Mouse (Mus musculus) MEL (cell line): ENCODE results near the gene Rnf103.

Experiments
- CHD2 ChIP-seq: IDR thresholded peaks from 2 replicates; pipeline ENCODE4 v1.6.1; 2011; ENCODE audit warnings: low read length, improper control_type of control experiment
- CTCF ChIP-seq, 3 experiments: IDR thresholded peaks in 2 of 3; conservative IDR thresholded peaks in 1 of 3; 2 replicates each; pipeline ENCODE4 v1.5.1; 2011 to 2012; ENCODE audit warnings: low read length in 3 of 3, low read depth in 2 of 3, mild to moderate bottlenecking in 2 of 3, improper control_type of control experiment in 1 of 3, inconsistent platforms in 1 of 3, mixed read lengths in 1 of 3, moderate library complexity in 1 of 3; ENCODE audit not compliant: control insufficient read depth in 1 of 3, insufficient read depth in 1 of 3, poor library complexity in 1 of 3, severe bottlenecking in 1 of 3
- EP300 ChIP-seq, 2 experiments: IDR thresholded peaks; 2 replicates each; pipeline ENCODE4 v1.6.1; 2011; ENCODE audit warnings: improper control_type of control experiment in 2 of 2, low read length in 2 of 2, low read depth in 1 of 2, mild to moderate bottlenecking in 1 of 2
- HCFC1 ChIP-seq: IDR thresholded peaks from 2 replicates; pipeline ENCODE4 v1.6.1; 2012; ENCODE audit warnings: low read depth, mild to moderate bottlenecking, inconsistent platforms, low read length, improper control_type of control experiment, moderate library complexity
- MXI1 ChIP-seq: IDR thresholded peaks from 2 replicates; pipeline ENCODE4 v1.6.1; 2011; ENCODE audit warnings: mild to moderate bottlenecking, low read depth, low read length, improper control_type of control experiment
- POLR2A ChIP-seq, 2 experiments: IDR thresholded peaks; 2 replicates each; pipeline ENCODE4 v1.6.1; 2011 to 2012; ENCODE audit warnings: low read length in 2 of 2, mild to moderate bottlenecking in 2 of 2, control low read depth in 1 of 2, improper control_type of control experiment in 1 of 2, low read depth in 1 of 2, moderate library complexity in 1 of 2; ENCODE audit not compliant: control insufficient read depth in 1 of 2, insufficient read depth in 1 of 2, poor library complexity in 1 of 2
- POLR2AphosphoS2 ChIP-seq: IDR thresholded peaks from 2 replicates; pipeline ENCODE4 v1.6.1; 2011; ENCODE audit warnings: low read length, improper control_type of control experiment
- SMC3 ChIP-seq: IDR thresholded peaks from 2 replicates; pipeline ENCODE4 v1.6.1; 2011; ENCODE audit warnings: low read depth, low read length, improper control_type of control experiment
- TAL1 ChIP-seq: IDR thresholded peaks from 2 replicates; pipeline ENCODE4 v1.6.1; 2012; ENCODE audit warnings: mild to moderate bottlenecking, inconsistent platforms, low read length, moderate library complexity, mixed read lengths

DNA sequence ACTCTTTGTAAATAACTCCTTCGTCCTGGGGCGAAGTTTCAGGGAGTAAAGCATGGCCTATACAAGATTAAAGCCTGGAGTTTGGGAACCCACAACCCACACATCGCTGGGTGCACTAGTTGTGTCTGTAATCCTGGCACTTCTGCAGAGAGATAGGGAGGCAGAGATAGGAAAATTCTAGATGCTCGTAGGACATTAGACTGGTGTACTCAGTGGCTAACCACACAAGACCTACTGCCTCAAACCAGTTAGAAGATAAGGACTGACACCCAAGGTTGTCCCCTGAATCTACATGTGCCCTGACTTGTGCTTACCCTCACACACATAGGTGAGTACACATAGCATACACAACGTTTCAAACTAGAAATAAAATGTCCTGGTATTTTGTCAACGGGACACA, 48.1 kb upstream of the Rnf103 start:
- TF ChIP-seq CHD2: no peak; the same call in 1 of the 2 replicates
- no peak for TF ChIP-seq POLR2AphosphoS2
- peak; percentile 74 to 78 for TF ChIP-seq EP300 (IDR thresholded peaks at IDR 0.05; ENCODE audit: low read depth in 1 of 2, low read length in 2 of 2)
- TF ChIP-seq HCFC1: no peak
- no peak for TF ChIP-seq POLR2A (IDR thresholded peaks at IDR 0.05; ENCODE audit: control insufficient read depth in 1 of 2, insufficient read depth in 1 of 2, low read depth in 1 of 2, low read length in 2 of 2, poor library complexity in 1 of 2)
- no peak for TF ChIP-seq CTCF (IDR thresholded peaks at IDR 0.05 in 2 of 3, conservative IDR thresholded peaks at IDR 0.05 in 1 of 3; ENCODE audit: control insufficient read depth in 1 of 3, insufficient read depth in 1 of 3, low read depth in 2 of 3, low read length in 3 of 3, poor library complexity in 1 of 3, severe bottlenecking in 1 of 3)
- peak; percentile 61 for TF ChIP-seq TAL1
- TF ChIP-seq SMC3: no peak
- TF ChIP-seq MXI1: peak; percentile 34; the same call in 1 of the 2 replicates
